In genomic region chr1:90956245-90957096, GRCm38 (mm10) we compare ENCODE assay signal across 9 mouse cellular contexts. TPM values are rescaled to one million over a fixed set of nuclear protein-coding genes. Genes with fewer than 3 reads are reported as not detected.
DNase-seq lines count a peak whose midpoint lies in the region; ATAC-seq and TF ChIP-seq lines count a peak whose summit lies in the region.
"Had no signal": no experiment of that assay in that cellular context is flagged by ENCODE, and none has a peak within 500 bp of the region (broad histone marks: within the 10 kb centered on the region; RNA-seq: fewer than 3 reads in every experiment).

No protein-coding gene starts in this region.

- ATAC-seq in hindbrain, embryonic 16.5 days = peak; percentile 87
- peak; percentile 86 for ATAC-seq in megakaryocyte progenitor cell, adult 5-6 weeks (replicated peaks; ENCODE audit: poor library complexity)

- H3K4me2 ChIP-seq in hindbrain, embryonic 16.5 days (ENCODE audit: low read length) = no peak overlapping the region

- no peaks in the 10 kb centered on the region for H3K9me3 ChIP-seq in hindbrain, embryonic 16.5 days (ENCODE audit: control insufficient read depth, low read length)

- no peak for TF ChIP-seq POLR2A in small intestine, adult 2 months (IDR thresholded peaks at IDR 0.05; ENCODE audit: low read depth, low read length)

- WGBS in hindbrain, embryonic 16.5 days = 34% methylated on average over 7 of the region's 7 CpGs
- WGBS in small intestine, adult 2 months = 33% methylated on average over 7 of the region's 7 CpGs

- TF ChIP-seq CTCF in small intestine, adult 2 months (IDR thresholded peaks at IDR 0.05; ENCODE audit: extremely low read depth, insufficient read length, insufficient replicate concordance, low read depth, low read length) = peak; percentile 56; the same call in 1 of the 2 replicates

- H3K27ac ChIP-seq in hindbrain, embryonic 16.5 days (ENCODE audit: low read depth, low read length) = no peak overlapping the region
- no peak overlapping the region for H3K27ac ChIP-seq in small intestine, adult 2 months (ENCODE audit: insufficient read depth, low read depth, low read length)

- H3K36me3 ChIP-seq in hindbrain, embryonic 16.5 days (ENCODE audit: control insufficient read depth, insufficient read depth, low read length) = no peaks in the 10 kb centered on the region
- H3K36me3 ChIP-seq in small intestine, adult 2 months (ENCODE audit: control insufficient read depth, insufficient read depth, low read length) = peaks cover 25% of the 10 kb centered on the region

- H3K4me3 ChIP-seq in hindbrain, embryonic 16.5 days (ENCODE audit: low read length) = no peak overlapping the region
- no peak overlapping the region for H3K4me3 ChIP-seq in small intestine, adult 2 months (ENCODE audit: low read depth, low read length)

- H3K9ac ChIP-seq in hindbrain, embryonic 16.5 days (ENCODE audit: low read depth, low read length) = no peak overlapping the region

- peak; percentile 74 for DNase-seq in gastrocnemius, adult 18-20 months (ENCODE audit: low spot score)
- DNase-seq in gastrocnemius, postnatal 25 days = no peak
- peak; percentile 54 for DNase-seq in c-Kit-positive CD71-negative TER-119-negative erythroid progenitor cells, embryonic 14.5 days (ENCODE audit: low read depth)
- DNase-seq in fibroblast of lung, adult 2 months (ENCODE audit: low read depth) = peak; percentile 20
- peak; percentile 39 to 66 for DNase-seq in left cerebral cortex, adult 18-20 months (ENCODE audit: low spot score in 2 of 2)

- H3K4me1 ChIP-seq in hindbrain, embryonic 16.5 days (ENCODE audit: control insufficient read depth, insufficient read depth, low read depth, low read length) = peaks cover 7% of the 10 kb centered on the region
- H3K4me1 ChIP-seq in small intestine, adult 2 months (ENCODE audit: control insufficient read depth, insufficient read depth, insufficient read length, low read length) = no peaks in the 10 kb centered on the region

- peaks cover 2% of the 10 kb centered on the region; the same call in 1 of the 2 replicates for H3K27me3 ChIP-seq in hindbrain, embryonic 16.5 days (replicated peaks; ENCODE audit: control insufficient read depth, insufficient read depth, low read length)
- H3K27me3 ChIP-seq in small intestine, adult 2 months (ENCODE audit: control insufficient read depth, insufficient read depth, low read length) = no peaks in the 10 kb centered on the region

RNA-seq across cellular contexts. Expression of gene Prlh, which starts 3.6 kb away (rescaled TPM):
- not detected for total RNA-seq in gastrocnemius, adult 18-20 months (2021)
- total RNA-seq in gastrocnemius, postnatal 25 days (2021) = not detected
- polyA plus RNA-seq in hindbrain, embryonic 16.5 days (2015; fragmentation: Nextera tagmentation; extraction: Ambion mirVana) = not detected in 2 replicates
- not detected for total RNA-seq in left cerebral cortex, adult 18-20 months (2021)
- total RNA-seq in megakaryocyte progenitor cell, adult 5-6 weeks (2015) = not detected in 2 replicates
- total RNA-seq in megakaryocyte progenitor cell, adult 5-6 weeks (2017) = not detected in 2 replicates
- polyA plus RNA-seq in small intestine, adult 2 months (2012; rRNA removed) = not detected in 2 replicates
- polyA plus RNA-seq: liver, embryonic 16.5 days had no signal

RNA-seq across cellular contexts. Expression of gene Rab17, which starts 13.0 kb away (rescaled TPM):
- total RNA-seq in gastrocnemius, adult 18-20 months (2021) = not detected
- not detected for total RNA-seq in gastrocnemius, postnatal 25 days (2021)
- 0.36 TPM in 1 of 2 replicates, not detected in the other for polyA plus RNA-seq in hindbrain, embryonic 16.5 days (2015; fragmentation: Nextera tagmentation; extraction: Ambion mirVana)
- not detected for total RNA-seq in left cerebral cortex, adult 18-20 months (2021)
- 0.69 and 1.0 TPM in 2 replicates for total RNA-seq in megakaryocyte progenitor cell, adult 5-6 weeks (2015)
- total RNA-seq in megakaryocyte progenitor cell, adult 5-6 weeks (2017) = 2.3 and 3.0 TPM in 2 replicates
- 16.3 and 42.5 TPM in 2 replicates for polyA plus RNA-seq in small intestine, adult 2 months (2012; rRNA removed)

RNA-seq across cellular contexts. Expression of gene Mlph, which starts 41.6 kb away (rescaled TPM):
- total RNA-seq in gastrocnemius, adult 18-20 months (2021) = under 1 TPM; 0.21 to 0.32 TPM
- under 1 TPM; 0.26 to 0.51 TPM for total RNA-seq in gastrocnemius, postnatal 25 days (2021)
- 0.14 and 0.18 TPM in 2 replicates for polyA plus RNA-seq in hindbrain, embryonic 16.5 days (2015; fragmentation: Nextera tagmentation; extraction: Ambion mirVana)
- total RNA-seq in left cerebral cortex, adult 18-20 months (2021) = 1 to 10 TPM; 1.9 to 2.7 TPM
- 0.07 and 1.0 TPM in 2 replicates for total RNA-seq in megakaryocyte progenitor cell, adult 5-6 weeks (2015)
- total RNA-seq in megakaryocyte progenitor cell, adult 5-6 weeks (2017) = 0.27 and 0.42 TPM in 2 replicates
- 17.6 and 25.8 TPM in 2 replicates for polyA plus RNA-seq in small intestine, adult 2 months (2012; rRNA removed)

RNA-seq across cellular contexts. Expression of gene Lrrfip1, which starts 42.1 kb away (rescaled TPM):
- total RNA-seq in gastrocnemius, adult 18-20 months (2021) = 100 to 1,000 TPM; 119 to 121 TPM
- total RNA-seq in gastrocnemius, postnatal 25 days (2021) = 100 to 1,000 TPM; 143 to 163 TPM
- polyA plus RNA-seq in hindbrain, embryonic 16.5 days (2015; fragmentation: Nextera tagmentation; extraction: Ambion mirVana) = 40.9 and 43.3 TPM in 2 replicates
- total RNA-seq in left cerebral cortex, adult 18-20 months (2021) = 10 to 100 TPM; 71.0 to 74.6 TPM
- 70.8 and 70.9 TPM in 2 replicates for total RNA-seq in megakaryocyte progenitor cell, adult 5-6 weeks (2015)
- total RNA-seq in megakaryocyte progenitor cell, adult 5-6 weeks (2017) = 121 and 127 TPM in 2 replicates
- 6.3 and 9.5 TPM in 2 replicates for polyA plus RNA-seq in small intestine, adult 2 months (2012; rRNA removed)
